Mouse (Mus musculus): ENCODE results near the gene Gpr153.
A peak's percentile ranks its signal among the peaks of the same experiment; 100 is the strongest.

Gpr153 gene

DNA sequence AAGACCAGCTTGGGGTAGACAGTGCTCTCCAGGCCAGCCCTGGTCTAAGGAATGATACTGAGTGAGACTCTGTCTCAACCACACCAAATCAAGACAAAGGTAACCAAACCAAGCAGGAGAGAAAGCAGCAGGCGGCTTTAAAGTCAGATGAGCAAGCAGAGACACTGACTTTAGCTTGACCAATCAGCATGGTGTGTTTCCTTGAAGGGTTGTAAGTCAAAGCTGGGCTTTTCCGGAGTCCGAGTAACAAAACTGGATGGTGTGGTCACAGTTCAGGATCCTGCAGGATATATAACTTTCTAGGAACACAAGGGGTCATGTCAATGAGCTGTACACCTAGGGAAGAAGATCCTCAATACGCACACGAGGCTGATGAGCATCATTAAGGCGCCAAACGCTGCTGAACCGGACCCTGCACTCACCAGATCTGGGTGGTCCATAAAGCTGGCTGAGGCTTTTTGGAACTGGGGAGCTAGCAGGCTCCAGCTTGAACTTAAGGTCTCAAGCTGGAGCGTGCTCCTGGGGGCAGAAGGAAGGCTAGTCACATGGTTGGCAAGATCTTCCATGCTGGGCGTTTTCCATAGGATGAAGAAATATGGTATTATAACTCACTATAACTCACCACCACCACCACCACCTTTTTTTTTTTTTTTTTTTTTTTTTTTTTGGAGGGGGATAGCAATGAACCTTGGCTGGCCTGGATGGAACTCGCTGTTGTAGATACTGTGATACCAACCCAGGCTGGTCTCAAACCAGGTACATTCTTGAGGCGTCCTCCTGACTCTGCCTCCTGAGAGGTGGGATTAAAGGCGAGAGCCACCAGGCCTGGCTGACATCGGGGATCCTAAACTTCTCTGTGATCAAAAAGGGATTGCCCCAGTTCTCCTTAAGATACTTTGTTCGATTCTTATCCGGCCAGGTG is 50.9 kb downstream of the Gpr153 start:
- DNase-seq = no peak

DNA sequence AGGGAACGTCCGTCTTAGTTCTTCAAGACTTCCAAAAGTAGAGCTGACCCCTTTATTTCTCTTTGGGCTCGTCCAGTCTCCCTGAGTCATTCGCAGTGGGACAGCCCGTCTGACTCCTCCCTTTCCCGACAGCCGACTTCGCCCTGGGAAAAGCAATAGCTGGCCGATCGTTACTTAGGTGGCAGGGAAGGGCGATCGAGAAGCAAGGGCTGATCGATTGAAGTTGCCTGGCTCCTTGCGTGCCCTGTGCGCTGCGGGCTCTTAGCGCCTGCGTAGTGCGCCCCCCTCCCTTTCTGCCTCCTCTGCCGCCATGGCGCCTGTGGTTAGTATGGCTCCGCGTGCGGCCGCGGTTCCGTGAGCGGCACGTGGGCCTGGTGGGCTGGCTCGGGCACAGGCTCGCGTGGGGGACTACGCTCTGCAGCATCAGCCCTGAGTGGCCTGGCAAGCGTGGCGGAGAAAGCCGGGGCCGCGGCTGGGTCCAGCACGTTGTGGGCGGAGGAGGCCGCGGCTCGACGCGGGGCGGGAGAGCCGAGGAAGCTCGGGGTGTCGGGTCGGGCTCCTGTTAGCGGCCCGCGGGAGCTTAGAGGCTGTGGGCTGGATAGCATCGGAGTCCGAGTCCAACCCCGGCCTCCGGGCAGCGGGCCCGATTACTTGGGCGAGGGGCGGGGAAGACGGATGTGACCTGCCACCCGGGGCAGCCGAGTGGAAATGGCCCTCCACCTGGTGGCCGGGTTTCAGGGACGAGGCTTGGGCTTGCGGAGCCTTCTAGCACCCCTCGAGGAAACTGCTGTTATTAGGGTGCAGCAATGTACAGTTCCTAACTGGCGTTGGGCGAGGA is 51.8 kb downstream of the Gpr153 start, which contains the start of gene Rpl22:
TSS of gene Rpl22 (plus strand) at position 169 of the 838 bp plus-strand sequence.
- DNase-seq = peak; percentile 96

DNA sequence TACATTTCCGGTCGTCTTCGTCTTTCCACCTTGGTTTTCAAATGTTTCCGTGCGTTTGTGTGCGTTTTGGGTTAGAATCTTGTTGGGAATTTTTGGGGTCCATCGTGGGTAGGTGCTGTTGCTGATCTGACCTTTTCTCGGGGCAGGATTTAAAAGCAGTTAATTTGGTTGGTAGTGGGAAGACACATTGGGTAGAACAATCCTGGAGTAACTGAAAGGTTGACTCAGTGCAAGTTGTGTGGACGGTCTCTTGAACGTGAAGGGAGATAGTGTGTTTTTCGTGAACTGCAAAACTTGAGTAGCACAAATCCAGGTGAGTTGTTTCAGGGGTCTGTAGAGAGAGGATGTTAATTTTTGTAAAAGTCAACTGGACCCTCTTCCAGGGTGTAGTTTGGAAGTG is 52.5 kb downstream of the Gpr153 start:
- DNase-seq = no peak

DNA sequence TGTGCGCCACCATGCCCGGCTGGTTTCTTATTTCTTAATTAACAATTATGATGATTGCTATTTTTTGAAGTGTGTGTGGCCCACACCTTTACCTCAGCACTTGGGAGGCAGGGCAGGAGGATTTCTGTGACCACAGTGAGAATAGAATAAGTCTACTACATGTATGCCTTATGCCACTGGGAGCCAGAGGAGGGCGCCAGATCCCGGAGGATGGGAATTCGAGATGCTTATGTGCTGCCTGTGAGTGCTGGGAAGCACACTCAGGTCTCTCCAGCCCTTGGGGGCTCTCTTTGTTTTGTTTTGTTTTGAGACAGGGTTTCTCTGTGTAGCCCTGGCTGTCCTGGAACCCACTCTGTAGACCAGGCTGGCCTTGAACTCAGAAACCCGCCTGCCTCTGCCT is 54.7 kb downstream of the Gpr153 start:
- DNase-seq = no peak

DNA sequence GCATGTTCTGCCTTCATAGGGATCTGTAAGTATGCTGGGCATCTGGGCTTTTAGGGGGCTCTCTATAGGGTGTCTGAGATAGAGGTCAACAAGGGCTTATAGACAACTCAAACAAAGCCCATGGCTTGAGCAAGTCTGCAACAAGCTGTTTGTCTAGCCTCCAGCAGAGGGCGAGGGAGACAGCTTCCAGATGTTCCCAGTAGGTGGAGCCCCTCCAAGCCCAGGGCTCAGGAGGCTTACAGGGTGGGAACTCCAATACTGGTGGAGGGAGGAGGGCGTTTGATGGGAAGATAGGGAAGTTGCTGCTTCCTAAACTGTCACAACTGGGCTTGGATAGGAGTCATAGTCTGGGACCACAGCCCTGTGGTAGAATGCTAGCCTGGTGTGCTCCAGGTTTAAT is 58.9 kb downstream of the Gpr153 start:
- DNase-seq = no peak

DNA sequence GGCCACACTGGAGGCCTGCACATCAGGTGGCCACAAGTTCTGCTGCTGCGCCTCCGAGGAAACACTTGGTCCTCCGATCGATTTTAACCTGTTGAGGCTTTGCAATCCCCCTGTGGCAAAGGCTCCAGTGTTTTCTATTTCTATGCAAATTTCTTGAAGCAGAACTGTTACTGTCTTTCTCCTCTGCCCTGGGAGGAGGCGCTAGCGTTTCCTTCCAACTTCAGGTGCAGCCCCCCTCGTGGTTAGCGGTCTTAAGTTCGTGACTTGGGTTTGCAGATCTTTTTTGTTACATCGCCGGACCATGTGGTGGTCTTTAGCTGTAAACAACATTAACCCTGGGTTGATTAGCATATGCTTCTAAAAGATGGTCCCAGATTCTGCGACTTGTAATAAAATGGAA is 59.6 kb downstream of the Gpr153 start:
- no peak for DNase-seq

Data from cerebellum, adult 11-12 months (tissue).